Mouse (Mus musculus): Measurements from ENCODE around the gene Mrpl37. TPM values are rescaled to one million over a fixed set of nuclear protein-coding genes. Genes with fewer than 3 reads are reported as not detected.

The Mrpl37 gene
- polyA plus RNA-seq, 1 experiment from 2014 or later: 36.5 TPM

DNA sequence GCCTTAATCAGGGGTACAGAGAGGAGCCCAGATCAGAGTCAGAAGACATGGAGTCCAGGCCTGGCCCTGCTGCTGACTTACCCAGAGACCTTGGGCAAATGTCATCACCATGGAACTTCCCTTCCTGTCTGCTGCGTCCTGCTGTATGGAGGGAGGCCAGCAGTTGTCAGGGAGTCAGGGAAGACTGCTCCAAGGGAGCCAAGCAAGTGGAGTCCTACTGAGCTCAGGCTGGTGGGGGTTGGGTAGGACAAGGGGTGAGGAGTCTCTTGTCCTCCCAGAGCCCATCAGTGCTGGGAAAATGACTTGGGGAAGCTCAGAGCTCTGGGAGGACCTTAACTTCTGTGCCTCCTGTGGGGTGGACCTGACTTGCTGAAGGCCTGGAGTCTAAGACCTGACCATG, 17.7 kb upstream of the Mrpl37 start:
- no peak overlapping the region for H3K27ac ChIP-seq
- 63% methylated on average over 1 of the region's 1 CpGs for WGBS (ENCODE audit: missing documents)
- no peaks in the 10 kb centered on the region for H3K79me2 ChIP-seq (ENCODE audit: inconsistent target)
- H3K36me3 ChIP-seq (ENCODE audit: inconsistent target): no peaks in the 10 kb centered on the region
- H3K4me3 ChIP-seq (ENCODE audit: inconsistent target): no peak overlapping the region

DNA sequence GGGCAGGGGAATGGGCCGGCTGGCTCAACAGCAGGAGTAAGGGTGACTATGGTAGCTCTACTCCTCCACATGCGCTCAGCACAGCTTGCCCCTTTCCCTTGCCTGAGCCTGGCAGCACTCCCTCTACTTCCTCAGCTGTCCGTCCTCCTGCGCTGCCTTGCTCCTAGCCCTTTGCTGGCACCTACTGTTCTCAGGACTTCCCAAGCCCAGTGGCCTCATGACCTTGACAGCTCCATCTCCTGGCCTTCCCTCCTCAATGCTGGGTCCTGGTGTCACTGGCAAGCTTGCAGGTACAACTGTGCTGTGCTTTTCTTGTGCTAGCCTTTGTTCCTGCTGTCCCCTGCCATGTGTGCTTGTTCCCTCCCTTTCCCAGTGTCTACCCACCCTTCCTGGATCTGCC, 16.5 kb upstream of the Mrpl37 start:
- H3K36me3 ChIP-seq (ENCODE audit: inconsistent target): no peaks in the 10 kb centered on the region
- no peaks in the 10 kb centered on the region for H3K79me2 ChIP-seq (ENCODE audit: inconsistent target)
- 96% methylated on average over 4 of the region's 4 CpGs for WGBS (ENCODE audit: missing documents)

DNA sequence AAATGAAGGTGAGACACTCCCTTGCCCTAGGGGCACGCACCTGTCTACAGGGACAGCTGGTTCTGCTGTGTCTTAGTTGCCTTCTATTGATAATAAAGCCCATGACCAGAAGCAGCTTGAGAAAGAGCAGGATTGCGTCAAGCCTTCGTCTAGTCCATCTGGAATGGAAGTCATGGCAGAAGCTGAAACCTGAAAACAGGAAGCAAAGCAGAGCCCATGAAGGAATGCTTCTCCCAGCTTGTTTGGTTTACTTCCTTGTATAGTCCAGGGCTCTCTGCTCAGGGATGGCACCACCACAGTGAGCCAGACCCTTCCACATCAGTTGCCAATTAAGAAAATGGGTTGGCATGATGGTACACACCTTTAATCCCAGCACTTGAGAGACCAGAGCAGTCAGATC, 15.5 kb upstream of the Mrpl37 start:
- Histone ChIP-seq H3K79me2 (ENCODE audit: inconsistent target) (no peaks in the 10 kb centered on the region), H3K27ac (no peak overlapping the region), H3K36me3 (ENCODE audit: inconsistent target) (no peaks in the 10 kb centered on the region), H3K4me3 (ENCODE audit: inconsistent target) (no peak overlapping the region)
- WGBS (ENCODE audit: missing documents): 35% methylated on average over 3 of the region's 3 CpGs

More for the DNA sequence above, 16.5 kb upstream of the Mrpl37 start:
- H3K4me3 ChIP-seq (ENCODE audit: inconsistent target): no peak overlapping the region
- H3K27ac ChIP-seq: no peak overlapping the region

DNA sequence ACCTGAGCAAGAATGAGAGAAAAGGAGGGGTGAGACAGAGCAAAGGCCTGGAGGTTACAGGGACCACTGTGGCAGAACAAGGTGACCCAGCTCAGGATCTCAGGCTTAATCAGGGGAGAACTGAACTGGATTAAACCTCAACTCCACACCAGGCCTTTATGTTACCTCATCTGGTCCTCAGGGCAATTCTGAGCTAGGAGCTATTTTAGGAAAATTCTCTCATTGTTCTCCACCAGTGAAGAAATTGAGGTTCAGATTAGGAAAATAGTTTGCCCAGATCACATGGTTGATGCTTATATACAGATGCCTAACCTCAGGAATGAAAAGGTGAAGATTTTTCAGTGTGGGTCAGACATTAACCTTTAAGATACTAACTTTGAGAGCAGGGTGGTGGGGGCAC, 13.0 kb upstream of the Mrpl37 start:
- Histone ChIP-seq H3K36me3 (ENCODE audit: inconsistent target) (no peaks in the 10 kb centered on the region), H3K27ac (no peak overlapping the region), H3K79me2 (ENCODE audit: inconsistent target) (no peaks in the 10 kb centered on the region), H3K4me3 (ENCODE audit: inconsistent target) (no peak overlapping the region)

DNA sequence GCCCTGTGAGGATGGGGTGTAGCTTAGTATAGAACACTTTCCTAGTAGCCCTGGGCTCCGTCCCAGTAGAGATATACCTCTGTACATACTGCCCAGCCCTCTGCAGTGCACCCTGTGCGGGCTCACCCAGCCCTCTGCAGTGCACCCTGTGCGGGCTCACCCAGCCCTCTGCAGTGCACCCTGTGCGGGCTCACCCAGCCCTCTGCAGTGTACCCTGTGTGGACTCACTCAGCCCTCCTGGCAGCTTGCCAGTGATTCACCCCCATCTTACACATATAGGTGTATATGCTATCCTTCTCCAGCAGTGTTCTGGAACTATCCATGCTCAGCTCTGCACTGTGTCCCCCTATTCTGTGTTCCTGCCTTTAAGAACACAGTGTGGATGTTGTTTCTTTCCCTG, 12.2 kb upstream of the Mrpl37 start:
- H3K4me3 ChIP-seq (ENCODE audit: inconsistent target): no peak overlapping the region
- H3K27ac ChIP-seq: no peak overlapping the region
- WGBS (ENCODE audit: missing documents): 96% methylated on average over 4 of the region's 4 CpGs
- no peaks in the 10 kb centered on the region for H3K79me2 ChIP-seq (ENCODE audit: inconsistent target)
- no peaks in the 10 kb centered on the region for H3K36me3 ChIP-seq (ENCODE audit: inconsistent target)

DNA sequence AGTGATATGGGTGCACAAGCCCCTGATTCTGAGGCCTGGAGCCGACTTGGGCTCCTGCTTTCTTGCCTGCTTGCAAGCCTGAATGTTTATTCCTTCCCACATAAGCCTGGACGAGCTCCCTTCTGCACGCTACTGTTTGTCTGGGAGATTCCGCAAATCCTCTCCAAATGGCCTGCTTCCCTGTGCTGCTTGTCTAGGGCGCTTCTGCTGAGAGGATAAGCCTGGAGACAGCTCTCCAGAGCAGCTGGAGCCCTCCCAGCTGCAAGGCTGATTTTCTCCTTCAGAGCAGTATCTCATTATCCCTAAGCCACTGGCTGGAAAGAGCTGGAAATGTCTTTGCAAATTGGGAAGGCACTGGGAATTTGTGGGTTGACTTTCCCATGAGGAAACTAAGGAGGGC, 8.8 kb upstream of the Mrpl37 start:
- 100% methylated on average over 5 of the region's 5 CpGs for WGBS (ENCODE audit: missing documents)
- Histone ChIP-seq H3K79me2 (ENCODE audit: inconsistent target) (no peaks in the 10 kb centered on the region), H3K36me3 (ENCODE audit: inconsistent target) (no peaks in the 10 kb centered on the region), H3K27ac (no peak overlapping the region), H3K4me3 (ENCODE audit: inconsistent target) (no peak overlapping the region)

DNA sequence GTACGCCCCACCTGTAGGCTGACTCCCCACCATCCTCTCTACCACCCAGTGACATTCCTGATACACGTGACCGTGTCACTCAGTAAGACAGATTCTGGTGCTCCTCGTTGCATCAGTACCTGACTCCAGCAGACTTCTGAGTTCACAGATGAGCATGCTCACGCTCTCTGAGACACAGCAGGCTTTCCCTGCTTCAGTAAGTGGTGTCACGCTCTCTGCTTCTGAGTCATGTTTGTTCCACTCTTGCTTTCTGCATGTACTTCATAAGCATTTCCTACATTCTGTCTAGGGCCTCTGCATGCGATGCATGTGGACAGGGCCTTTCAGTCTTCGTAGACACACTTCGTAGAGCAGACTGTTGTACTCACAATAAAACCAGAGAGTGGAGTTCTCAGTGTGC, 5.7 kb upstream of the Mrpl37 start:
- WGBS (ENCODE audit: missing documents): 94% methylated on average over 9 of the region's 9 CpGs
- no peak overlapping the region for H3K27ac ChIP-seq
- H3K36me3 ChIP-seq (ENCODE audit: inconsistent target): no peaks in the 10 kb centered on the region

DNA sequence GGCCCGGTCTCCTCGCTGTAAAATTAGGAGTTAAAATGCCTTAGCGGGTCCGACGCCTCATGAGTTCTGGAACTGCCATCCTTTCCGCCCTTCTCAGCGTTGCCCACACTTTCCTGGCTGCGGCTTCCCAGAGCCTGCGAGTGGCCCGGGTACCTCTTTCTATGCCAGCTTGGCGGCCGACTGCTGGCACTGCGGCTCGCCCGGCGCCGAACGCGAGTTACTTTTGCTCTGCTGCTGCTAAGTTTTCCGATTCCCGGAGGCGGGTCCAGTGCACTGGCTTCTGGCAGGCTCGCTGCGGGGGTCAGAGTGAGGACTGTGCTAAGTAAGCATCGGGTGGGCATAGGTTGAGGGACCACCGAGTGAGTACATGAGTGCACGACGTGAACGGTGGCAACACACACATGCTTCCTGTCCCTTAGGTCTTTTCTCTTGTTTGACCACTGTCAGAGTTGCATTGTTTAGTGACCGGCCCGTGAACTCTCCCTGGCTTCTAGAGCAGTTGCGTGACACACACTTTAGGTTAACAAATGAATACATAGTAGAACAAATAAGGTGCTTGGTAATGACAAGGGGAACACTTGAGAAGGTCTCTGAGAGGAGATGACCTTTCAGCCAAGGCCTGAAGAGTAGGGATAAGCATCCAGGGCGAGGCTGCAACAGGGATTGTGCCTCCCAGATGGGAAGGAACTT, 628 bp upstream of the Mrpl37 start:
- Histone ChIP-seq H3K4me3 (ENCODE audit: inconsistent target) (peak overlapping the region; percentile 76), H3K27ac (no peak overlapping the region), H3K79me2 (ENCODE audit: inconsistent target) (peaks cover 14% of the 10 kb centered on the region; the same call in 1 of the 2 replicates), H3K36me3 (ENCODE audit: inconsistent target) (peaks cover 21% of the 10 kb centered on the region; the same call in 1 of the 2 replicates)
- 4% methylated on average over 33 of the region's 33 CpGs for WGBS (ENCODE audit: missing documents)

More for the DNA sequence above, 5.7 kb upstream of the Mrpl37 start:
- no peak overlapping the region for H3K4me3 ChIP-seq (ENCODE audit: inconsistent target)
- no peaks in the 10 kb centered on the region for H3K79me2 ChIP-seq (ENCODE audit: inconsistent target)

DNA sequence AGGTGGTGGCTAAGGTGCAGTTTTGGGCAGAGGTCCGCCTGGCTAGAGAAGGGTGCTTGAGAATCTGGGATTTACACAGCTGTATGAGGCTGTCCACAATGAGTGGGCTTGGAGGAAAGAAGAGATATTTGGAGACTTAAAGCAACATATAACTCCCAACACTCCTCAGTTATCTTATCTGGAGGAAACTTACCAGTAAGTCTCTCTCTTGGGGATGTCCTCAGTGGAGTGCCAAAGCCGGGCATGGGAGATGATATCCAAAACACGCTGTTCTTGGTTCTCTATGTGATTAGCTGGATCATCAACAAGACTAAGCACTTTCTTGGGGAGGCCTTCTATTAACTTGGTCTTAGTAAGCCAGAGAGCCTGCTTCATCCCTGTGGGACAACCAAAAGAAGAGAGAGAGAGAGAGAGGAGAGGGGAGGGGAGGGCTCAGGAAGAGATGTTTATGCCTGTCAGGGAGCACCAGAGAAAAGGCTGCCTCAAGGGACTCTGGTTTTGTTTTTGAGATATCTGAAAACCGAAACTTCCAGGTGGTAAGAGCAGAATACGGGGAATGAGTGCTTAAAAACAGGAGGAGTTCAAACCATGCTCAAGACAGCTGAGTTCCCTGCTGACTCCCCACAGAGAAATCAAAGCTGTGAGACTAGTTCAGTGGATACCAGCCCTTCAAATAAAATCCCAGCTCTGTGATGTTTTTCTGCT, 2.1 kb downstream of the Mrpl37 start:
- WGBS (ENCODE audit: missing documents): 94% methylated on average over 5 of the region's 5 CpGs
- Histone ChIP-seq H3K27ac (no peak overlapping the region), H3K4me3 (ENCODE audit: inconsistent target) (no peak overlapping the region), H3K36me3 (ENCODE audit: inconsistent target) (peaks cover 39% of the 10 kb centered on the region; the same call in 1 of the 2 replicates), H3K79me2 (ENCODE audit: inconsistent target) (peaks cover 14% of the 10 kb centered on the region; the same call in 1 of the 2 replicates)

DNA sequence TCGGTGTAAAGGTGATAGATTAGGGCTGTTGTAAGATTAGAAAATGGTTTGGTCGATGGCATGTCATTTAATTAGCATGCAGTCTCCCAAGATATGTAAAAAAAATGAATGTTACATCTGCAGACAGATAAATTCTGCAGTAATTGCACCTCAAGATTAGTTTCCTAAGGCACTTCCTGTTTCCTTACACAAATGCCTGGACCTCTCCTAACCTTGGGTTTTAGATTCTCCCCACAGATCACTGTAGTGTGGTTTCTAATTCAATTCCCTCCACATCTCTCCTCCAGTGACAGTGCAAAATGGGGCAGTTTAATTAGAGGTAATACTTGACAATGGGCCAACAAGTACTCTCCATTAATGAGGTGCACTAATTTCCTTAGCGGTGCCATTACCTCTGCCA, 3.5 kb downstream of the Mrpl37 start:
- 88% methylated on average over 3 of the region's 3 CpGs for WGBS (ENCODE audit: missing documents)

DNA sequence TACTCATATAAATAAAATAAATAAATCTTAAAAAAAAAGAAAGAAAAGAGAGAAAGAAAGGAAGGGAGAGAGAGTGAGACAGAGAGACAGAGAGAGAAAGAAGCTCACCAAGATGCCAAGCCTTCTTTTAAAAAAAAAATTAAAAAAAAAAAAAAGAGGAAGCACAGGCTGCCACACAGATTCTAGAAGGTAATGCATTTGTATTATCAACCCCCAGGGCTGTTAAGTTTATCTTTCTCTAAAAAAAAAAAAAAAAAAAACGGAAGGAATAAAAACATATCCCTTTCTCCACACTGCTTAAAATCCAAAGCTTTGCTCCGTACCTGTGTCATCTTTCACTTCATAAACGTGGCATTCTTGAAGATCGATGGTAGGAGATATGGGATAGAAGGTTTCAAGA, 5.1 kb downstream of the Mrpl37 start:
- Histone ChIP-seq H3K27ac (no peak overlapping the region), H3K36me3 (ENCODE audit: inconsistent target) (peaks cover 68% of the 10 kb centered on the region), H3K4me3 (ENCODE audit: inconsistent target) (no peak overlapping the region), H3K79me2 (ENCODE audit: inconsistent target) (peaks cover 14% of the 10 kb centered on the region; the same call in 1 of the 2 replicates)
- 90% methylated on average over 4 of the region's 4 CpGs for WGBS (ENCODE audit: missing documents)

More for the DNA sequence above, 3.5 kb downstream of the Mrpl37 start:
- Histone ChIP-seq H3K4me3 (ENCODE audit: inconsistent target) (no peak overlapping the region), H3K27ac (no peak overlapping the region), H3K79me2 (ENCODE audit: inconsistent target) (peaks cover 14% of the 10 kb centered on the region; the same call in 1 of the 2 replicates), H3K36me3 (ENCODE audit: inconsistent target) (peaks cover 52% of the 10 kb centered on the region)

DNA sequence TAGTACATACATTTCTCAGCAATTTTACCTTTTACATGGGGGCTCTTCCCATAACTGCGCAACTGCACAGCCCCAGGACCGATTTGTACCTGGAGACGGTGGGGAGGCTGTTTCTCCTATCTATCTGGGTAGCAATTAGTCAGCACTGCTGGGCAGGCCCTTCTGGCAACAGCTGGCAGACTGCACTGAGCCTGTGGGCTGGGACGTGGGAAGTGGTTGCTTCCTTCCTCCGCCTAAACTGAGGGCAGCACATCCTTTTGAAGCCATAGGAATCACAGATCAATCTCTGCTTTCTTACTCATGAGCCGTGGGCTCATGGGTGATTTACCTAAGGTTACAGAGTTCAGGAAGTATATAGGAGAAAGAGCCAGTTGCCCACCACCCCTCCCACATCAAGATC, 7.9 kb downstream of the Mrpl37 start:
- no peaks in the 10 kb centered on the region for H3K79me2 ChIP-seq (ENCODE audit: inconsistent target)
- peaks cover 64% of the 10 kb centered on the region for H3K36me3 ChIP-seq (ENCODE audit: inconsistent target)
- H3K4me3 ChIP-seq (ENCODE audit: inconsistent target): no peak overlapping the region
- no peak overlapping the region for H3K27ac ChIP-seq
- 38% methylated on average over 6 of the region's 6 CpGs for WGBS (ENCODE audit: missing documents)

DNA sequence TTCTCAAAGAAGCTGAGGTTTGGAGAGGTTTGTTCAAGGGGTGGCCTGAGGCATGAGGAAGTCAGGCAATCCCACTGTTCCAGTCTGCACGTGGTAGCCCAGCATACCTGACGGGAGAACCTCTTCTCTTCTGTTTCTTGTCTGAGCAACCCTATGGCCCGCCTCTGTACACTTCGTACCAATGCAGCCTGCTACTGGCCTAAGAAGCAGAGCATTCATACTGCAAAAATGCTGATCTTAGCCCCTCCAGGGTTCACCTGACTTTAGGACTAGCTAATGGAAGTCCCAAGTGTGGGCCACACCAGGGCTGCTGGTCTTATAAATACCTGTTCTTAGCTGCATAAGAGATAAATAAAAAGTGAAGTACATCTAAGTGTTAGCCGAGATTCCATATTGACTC, 8.3 kb downstream of the Mrpl37 start:
- Histone ChIP-seq H3K4me3 (ENCODE audit: inconsistent target) (no peak overlapping the region), H3K36me3 (ENCODE audit: inconsistent target) (peaks cover 59% of the 10 kb centered on the region), H3K79me2 (ENCODE audit: inconsistent target) (no peaks in the 10 kb centered on the region), H3K27ac (no peak overlapping the region)
- WGBS (ENCODE audit: missing documents): 87% methylated on average over 5 of the region's 5 CpGs

DNA sequence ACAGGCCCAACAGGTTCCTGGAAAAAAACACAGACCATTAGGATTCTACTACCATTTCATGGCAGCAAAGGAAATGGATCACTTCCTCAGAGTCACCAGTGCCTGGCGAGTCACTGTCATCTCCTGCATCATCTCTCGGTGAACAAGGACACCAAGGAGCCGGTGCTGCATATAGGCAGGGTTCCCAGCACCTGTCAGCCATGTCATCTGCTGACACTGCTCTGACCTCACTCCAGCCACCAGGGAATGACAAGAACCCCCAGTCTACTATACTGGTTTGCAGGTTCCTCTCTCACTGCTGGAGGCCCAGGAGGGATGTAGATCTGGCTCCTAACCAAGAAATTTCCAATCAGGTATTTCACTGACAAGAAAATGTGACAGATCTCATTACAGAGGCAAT, 10.6 kb downstream of the Mrpl37 start:
- WGBS (ENCODE audit: missing documents): 85% methylated on average over 3 of the region's 3 CpGs
- Histone ChIP-seq H3K36me3 (ENCODE audit: inconsistent target) (peaks cover 43% of the 10 kb centered on the region), H3K4me3 (ENCODE audit: inconsistent target) (no peak overlapping the region), H3K79me2 (ENCODE audit: inconsistent target) (no peaks in the 10 kb centered on the region), H3K27ac (no peak overlapping the region)

DNA sequence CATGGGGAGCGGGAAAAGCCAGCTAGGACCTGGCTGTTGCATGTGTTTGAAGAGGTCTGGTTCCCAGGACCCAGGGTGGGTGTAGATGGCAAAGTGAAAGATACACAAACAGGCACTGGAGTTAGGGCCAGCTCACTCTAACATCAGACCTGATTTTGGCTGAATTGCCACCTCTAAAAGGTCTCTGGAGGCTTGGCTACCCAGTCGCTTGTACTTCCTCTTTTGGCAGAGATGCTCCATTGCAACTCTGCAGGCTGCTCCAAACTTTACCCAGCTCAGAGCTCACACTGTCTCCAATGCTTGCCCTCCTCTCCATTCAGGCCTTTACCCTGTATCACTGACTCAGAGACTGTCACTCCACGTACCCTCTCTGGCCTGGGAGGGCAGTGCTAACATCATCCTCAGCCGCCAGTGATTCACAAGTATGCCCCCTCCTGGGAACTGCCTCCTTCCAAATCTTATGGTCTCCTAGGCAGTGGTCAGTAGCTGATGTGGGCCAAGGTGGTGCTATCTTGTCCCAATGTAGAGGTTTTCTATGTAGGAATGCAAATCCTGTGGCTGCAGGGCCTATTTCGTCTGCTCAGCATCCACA, 13.6 kb downstream of the Mrpl37 start:
- H3K36me3 ChIP-seq (ENCODE audit: inconsistent target): peaks cover 17% of the 10 kb centered on the region
- H3K79me2 ChIP-seq (ENCODE audit: inconsistent target): no peaks in the 10 kb centered on the region
- H3K27ac ChIP-seq: no peak overlapping the region
- H3K4me3 ChIP-seq (ENCODE audit: inconsistent target): no peak overlapping the region
- WGBS (ENCODE audit: missing documents): 64% methylated on average over 5 of the region's 5 CpGs
